Mouse (Mus musculus) MEL-GATA-1-ER (cell line): ENCODE data around the gene Gm5129.
"Not testable (repeated sequence)": the region's sequence is repeated elsewhere in the genome, so short reads cannot be mapped to it uniquely, and the experiment has no call there.

ENCODE experiments used
- DNase-seq: peaks from one replicate; pipeline ENCODE4 v3.0.0-alpha.2; 2012; ENCODE audit warnings: low read depth; ENCODE audit errors: extremely low read depth

Gm5129 gene

DNA sequence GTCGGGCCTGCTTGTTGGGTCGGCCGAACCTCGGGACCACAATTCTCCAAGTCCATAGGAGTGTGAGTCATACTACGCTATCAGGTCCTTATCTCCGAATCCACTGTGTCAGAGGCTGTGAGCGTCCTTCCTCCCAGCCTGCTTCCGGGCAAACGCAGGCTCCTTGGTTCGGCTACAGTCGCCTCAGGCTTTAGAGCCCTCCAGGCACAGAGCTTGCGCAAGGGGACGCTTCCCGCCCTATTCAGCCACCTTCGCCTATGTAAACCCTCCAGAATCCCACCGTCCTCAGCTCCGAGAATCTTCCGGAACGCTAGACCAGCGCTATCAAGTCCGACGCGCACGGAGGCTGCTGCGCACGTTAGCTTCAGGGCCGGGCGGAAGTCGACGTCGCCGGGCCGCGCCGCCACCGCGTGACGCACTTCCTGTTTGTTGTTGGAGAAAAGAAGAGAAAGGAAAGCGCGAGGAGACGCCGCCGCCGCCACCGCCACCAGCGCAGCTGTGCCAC is at the start of gene Gm5129, which contains the start of gene Dnajb6:
Gm5129 (minus strand) TSS at position 380 of the 505 bp plus-strand sequence.
Dnajb6 (plus strand) TSS at position 132 of the 505 bp plus-strand sequence.
- DNase-seq: peak; percentile 94

DNA sequence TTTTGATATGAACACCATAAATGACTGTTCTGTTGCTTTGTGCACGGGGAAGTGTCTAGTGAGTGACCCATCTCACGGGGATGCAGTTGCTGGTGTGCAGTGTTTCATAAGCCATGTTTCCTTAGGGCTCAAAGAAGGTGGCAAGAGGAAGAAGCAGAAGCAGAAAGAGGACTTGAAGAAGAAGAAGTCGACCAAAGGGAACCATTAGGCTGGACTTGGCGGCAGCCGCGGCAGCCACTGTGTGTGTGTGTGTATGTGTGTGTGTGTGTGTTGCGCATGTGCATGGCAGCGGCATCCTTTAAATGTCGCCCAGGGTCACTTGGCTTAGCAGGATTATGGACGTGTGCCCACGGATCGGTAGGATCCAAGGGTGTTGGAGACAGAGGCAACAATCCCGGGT is 49.2 kb upstream of the Gm5129 start:
- not testable (repeated sequence) for DNase-seq

DNA sequence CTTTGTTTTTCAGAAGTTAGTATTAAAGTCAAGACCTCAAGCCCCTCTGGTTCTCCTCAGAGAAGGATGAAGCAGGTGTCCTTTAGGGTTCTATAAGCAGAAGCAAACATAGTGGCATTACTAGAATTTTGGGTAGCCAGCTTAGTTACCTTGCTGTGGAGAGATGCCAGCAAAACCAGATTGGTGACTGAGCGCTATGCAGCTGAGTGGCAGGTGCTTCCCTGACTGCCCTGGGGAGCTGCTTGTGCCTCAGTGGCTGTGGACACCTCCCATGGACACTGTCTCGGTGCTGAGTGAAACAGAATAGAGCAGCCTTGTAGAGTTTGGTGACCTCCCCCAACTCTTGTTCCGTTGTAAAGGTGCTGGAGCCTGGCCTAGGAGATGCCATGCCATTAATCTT is 46.5 kb upstream of the Gm5129 start:
- no peak for DNase-seq

DNA sequence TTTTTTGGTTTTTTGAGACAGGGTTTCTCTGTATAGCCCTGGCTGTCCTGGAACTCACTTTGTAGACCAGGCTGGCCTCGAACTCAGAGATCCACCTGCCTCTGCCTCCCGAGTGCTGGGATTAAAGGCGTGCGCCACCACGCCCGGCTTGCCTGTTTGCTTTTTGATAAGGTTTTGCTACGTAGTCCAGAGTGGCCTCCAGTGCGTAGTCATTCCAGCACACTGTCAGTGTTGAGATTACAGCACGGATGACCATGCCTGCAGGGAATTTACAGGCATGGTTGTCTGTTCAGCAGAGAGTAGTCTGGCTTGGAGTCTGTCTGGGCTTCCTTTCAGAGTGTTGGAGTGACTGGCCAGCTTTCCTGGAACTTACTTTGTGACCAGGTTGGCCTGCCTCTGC is 44.0 kb upstream of the Gm5129 start:
- not testable (repeated sequence) for DNase-seq

DNA sequence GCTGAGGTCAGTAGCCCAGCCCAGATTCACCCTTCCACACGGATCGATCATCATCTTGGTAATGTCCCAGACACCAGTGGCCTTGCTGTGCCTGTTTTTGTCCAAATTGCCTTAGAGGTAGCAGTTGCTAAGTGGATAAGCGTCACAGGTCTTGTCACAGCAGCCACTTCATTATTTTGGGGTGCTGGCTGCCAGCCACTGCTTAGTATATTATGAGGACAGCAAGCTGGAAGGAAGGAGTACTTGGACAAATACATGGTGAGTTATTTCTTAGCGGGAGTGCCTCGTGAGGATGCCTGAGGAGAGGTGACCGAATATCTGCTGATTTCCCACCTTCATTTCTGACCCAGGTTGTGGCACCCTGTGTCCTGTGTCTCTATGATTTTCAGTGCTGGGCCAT is 42.3 kb upstream of the Gm5129 start:
- DNase-seq: no peak

DNA sequence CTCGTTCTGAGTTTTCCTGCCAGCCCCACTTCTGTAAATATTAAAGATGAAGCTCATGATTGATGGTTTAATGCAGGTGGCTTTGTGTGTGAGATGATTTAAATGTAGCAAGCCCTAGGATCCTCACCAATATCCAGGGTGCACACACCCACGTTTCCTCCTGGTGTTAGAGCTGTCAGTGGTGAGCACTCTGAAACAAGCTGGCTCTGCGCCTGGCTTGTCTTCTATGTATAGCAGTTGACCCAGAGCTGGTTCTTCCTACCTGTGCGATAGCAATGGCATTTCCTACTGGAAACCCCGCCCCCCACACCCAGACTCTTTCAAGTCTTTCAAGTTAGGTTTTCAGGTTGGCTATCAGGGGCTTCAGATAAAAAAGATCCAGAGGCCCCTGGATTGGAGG is 39.7 kb upstream of the Gm5129 start:
- DNase-seq: no peak

DNA sequence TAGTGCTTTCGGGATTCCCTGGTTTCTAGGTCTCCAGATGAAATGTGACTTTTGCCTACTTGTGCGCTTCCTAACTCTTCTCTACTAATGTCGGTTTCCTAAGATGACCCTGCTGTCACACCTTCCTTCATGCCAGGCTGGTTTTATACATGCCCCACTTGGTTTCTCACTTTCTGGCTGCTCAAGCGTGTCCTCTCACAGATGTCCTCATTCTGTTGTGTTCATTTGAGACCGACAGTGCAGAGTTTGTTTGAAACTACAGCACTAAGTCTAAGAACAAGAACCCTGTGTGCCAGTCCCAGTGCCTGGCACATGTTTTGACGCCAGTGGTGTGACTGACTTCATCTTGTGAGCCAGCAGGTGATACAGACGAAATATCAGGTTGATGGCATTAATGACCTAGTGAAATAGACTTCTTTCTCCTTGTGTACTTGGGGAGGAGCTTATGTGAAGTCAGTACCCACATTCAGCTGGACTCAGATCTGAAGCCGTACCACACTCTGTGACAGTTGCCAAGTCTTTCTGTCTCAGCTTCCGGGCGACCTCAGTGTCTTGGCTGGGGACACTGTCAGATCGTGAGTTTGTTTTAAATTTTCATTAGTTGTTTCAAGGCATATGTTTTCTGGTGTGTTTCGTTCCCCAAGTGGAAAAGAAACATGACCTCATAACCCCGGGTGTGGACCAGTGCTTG is 37.9 kb upstream of the Gm5129 start:
- DNase-seq: no peak

DNA sequence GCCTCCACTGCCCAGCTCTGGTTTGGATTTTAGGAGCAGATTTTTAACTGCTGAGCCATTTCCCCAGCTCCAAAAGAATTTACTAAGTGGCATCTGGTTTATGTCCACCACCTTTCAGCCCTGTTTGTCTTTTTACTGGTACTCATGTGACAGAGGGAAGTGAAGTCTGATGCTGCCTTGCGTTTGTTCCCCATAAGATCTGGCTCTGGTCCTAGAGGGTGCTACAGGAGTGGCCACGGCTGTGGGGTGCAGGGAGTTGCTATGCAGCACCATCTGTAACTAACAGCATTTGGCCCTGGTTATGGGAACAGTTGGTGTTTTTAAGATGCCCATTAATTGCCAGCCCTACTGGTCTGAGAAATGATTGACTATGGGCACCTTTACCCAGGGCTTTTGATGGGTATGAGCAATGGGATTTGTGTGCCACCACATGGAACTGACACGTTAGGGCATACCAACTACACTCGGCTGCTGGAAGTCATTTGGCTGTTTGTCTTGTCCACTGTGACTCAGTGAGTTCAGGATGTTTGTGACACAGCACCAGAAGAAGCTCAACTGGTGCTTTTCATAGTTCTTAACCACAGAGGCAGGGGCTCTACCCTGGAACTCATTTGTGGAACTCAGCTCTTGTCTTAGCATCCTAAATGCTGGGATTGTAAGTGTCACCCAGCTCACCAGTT is 37.1 kb upstream of the Gm5129 start:
- no peak for DNase-seq

DNA sequence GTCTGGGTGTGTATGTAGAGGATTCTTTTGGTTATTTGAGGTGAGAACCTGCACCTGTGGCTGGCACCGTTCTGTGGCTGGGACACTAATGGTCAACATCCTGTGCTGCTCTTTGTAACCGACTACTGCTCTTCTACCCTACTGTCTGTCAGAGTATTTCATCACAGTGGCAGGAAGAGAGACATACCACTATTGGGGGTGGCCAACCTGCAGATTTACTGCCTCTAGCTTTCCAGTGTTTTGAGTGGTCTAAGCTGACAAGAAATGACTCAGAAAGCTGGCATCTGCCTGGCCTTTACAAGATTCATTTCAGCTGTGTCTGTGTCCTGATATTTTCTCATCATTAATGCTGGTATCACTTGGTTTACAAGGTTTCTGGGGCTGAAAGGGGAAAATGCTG is 36.3 kb upstream of the Gm5129 start:
- DNase-seq: no peak

DNA sequence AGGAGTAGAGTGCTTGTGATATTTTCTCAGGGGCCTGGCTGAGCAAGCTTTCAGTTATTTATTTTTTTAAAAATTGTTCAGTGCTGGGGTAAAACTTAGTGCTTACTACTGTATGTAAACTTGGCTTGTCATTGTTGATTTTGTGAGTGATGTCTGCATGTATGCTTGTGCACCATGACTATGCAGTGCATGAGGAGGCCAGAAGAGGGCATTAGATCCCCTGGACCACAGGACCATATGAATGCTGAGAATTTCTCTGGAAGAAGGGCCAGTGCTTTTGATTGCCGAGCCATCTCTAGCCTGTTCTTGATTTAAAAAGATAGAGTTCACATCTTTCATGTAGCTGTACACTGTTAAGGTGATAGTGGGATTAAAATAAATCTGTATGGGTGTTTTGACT is 35.2 kb upstream of the Gm5129 start:
- peak; percentile 7 for DNase-seq

DNA sequence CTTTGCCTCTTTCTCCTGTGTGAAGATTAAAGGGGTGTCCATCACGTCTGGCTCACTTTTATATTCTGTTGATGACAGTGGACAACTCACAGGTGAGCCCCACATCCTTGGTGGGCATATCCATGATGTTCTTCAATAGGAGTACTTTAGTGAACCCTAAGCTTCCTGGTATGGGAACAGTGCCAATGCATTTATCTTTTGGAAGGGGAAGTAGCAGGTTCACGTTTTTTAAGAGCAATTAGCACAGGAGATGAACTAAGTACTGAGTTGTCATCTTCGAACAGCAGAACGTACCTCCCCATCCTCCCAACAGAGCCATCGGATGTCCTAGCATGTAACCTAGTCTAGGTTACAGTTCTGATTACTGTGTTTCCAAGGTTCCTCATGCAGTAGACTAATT is 23.6 kb upstream of the Gm5129 start:
- DNase-seq: peak; percentile 34

DNA sequence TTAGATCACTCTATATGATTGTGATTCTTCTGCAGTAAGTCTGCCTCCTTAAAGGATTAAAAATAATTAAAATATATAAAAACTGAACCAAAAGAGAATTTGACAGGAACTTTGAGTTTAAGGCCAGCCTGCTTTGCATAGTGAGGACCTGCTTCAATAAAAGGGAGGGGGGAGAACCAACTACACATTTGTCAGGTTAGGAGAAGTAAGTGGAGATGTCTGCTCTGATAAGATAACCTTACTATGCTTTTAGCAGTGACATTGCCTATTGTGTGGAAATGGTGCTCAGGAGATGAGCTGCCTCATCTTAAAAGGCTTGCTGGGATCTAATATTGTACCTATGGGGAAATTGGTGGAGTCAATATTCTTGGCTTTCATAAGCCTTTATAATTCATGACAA is 17.2 kb upstream of the Gm5129 start:
- DNase-seq: no peak

DNA sequence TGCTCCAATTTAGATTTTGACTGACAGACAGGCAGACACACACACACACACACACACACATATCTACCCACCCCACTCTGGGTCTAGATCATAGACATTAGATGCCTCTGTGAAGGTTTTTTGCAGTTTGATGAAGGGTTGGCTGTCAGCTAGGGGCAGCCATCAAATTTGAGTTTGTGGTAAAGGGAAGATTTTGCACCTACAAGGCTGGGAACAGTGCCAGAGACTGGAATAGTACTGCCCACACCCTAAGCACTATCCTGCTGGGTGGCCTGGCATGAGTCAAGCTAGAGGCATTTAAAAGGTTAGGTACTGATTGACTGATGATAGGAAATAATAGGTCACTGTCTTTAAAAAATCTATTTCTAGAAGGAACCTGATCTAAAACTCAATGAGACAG is 15.6 kb upstream of the Gm5129 start:
- no peak for DNase-seq

DNA sequence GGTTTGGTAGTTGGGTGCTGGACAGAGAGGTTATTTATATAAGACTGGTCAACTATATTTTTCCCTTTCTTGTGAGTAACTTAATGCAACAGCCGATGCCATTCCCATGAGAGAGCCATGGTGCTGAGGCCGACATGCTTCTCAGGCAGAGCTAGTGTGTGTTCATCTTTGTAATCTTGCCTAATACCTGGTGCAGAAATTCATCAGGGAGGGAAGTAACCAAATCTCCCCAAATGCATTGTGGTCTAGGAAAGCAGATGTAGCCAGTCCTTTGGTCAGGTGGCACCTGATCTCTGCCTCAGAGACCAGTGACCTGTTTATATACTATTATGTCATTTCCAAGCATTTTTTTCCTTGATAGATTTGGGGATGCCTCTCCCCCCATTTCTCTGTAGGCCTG is 11.9 kb upstream of the Gm5129 start:
- no peak for DNase-seq

DNA sequence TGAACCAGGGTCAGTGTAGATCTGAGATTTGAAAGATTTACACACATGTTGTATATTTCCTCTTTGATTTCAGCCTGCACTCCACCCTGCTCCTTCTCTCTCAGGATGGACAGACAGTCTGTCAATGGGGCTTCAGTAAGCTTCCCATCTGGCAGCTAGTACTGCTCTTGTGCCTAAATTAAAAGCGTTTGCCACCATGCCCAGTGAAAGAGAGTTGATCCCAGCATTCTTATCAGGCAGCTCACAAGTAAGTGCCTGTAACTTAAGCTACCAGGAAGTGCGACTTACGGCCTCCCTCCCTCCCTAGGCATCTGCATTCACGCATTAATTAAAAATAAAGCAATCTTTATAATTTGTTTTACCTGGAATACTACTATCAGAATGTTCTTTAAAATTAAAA is 5.4 kb upstream of the Gm5129 start:
- no peak for DNase-seq

DNA sequence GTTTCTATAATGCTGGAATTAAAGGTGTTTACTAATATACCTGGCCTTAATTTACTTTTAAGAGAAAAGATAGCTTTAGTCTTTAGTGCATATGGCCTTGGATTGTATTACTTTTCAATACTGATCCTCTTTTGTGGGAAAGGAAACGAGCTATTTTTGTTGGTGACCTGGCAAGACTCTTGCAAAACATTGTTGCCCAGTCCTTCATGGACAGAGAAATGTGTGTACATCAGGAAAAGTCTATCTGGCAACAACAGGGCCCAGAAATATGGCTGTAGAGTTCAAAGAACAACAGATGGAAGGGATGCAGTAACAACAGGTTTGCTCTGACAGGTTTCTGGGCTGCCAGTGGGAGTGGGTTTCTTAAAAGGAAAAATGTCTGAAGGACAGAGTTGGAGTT is 4.9 kb upstream of the Gm5129 start:
- no peak for DNase-seq

DNA sequence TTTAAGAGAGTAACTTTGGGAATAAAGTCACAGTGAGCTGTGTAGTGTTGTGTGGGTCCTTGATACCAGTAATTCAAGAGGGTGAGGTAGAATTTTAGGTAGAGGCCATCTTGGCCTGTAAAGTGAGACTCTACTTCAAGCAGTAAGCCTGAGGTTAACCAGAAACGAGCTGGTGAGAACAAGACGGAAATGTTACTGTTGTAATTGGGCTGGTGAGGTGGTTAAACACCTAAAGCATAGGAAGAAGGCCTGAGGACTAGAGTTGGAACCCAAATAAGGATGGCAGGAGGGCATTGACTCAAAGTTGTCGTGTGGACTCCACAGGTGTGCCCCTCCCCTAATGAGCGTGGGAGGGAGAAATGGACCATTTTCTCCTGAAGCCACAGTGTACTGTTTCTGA is 2.3 kb upstream of the Gm5129 start:
- no peak for DNase-seq

DNA sequence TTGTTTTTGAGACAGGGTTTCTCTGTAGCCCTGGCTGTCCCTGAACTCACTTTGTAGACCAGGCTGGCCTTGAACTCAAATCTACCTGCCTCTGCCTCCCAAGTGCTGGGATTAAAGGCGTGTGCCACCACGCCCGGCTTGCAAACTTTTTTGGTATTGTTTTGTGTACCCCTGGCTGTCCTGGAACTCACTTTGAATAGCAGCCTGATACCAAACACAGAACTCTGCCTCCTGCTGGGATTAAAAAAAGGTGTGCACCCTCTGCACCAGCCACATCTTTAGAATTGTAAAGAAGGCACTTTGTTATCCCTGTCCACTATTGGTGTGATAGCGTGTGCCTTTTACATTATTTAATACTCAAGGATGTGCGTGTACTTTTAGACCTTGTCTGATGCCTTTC is 1.7 kb upstream of the Gm5129 start:
- no peak for DNase-seq

DNA sequence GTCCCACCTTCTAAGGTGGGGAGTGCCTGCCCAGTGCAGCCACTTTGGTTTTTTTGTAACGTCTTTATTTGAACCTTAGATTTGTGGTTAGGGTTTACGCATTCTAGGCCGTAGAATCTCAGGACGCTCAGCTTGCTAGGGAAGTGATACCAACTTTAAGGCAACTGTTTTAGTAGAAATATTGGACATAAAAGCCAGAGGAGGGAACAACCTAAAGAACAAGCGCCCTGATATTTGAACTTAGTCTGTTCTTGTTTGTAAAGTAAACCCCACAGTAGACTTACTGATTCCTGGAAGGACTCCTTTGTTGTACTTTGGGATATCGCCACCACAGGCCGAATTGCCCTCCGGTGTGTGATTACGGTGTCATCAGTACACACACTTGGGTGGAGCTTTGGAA is 1.2 kb upstream of the Gm5129 start:
- DNase-seq: peak; percentile 16

DNA sequence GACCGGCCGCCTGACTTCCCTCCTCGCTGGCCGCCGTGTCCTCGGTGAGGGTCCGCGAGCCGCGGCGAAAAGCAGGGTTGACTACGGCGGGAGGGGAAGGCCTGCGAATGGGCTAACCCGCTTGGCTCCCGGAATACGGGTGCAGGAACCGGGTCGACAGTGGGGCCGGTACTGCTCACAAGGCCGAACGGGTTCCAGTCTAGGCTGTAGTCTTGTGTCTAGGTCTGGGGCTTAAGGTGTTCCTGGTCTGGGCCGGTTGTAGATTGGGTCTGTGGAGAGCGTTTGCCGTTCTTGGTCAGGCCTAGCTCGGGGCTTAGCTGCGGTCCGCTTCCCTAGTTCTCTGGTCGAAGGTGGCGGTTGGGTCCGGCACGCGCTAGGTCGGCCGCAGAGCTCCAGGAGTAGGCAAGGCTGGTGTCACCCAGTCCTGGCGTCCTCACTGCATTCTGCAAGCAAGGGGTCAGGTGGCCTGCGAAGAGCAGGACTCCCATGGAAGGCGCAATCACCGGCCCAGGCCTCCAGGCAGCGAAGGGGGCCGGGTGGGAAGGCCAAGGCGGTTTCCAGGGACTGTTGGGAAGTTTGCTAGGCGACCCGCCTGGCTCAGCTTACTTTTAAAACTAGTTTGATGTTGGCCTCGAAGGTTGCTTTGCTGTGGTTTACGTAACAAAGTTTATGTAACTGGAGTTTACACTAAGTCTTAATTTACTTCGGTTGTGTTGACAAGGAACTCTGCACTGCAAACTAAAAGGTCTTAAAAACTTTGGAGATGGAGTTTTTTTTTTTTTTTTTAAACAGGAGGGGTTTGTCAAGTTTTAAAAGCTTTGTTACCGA is 551 bp upstream of the Gm5129 start:
- peak; percentile 19 for DNase-seq

DNA sequence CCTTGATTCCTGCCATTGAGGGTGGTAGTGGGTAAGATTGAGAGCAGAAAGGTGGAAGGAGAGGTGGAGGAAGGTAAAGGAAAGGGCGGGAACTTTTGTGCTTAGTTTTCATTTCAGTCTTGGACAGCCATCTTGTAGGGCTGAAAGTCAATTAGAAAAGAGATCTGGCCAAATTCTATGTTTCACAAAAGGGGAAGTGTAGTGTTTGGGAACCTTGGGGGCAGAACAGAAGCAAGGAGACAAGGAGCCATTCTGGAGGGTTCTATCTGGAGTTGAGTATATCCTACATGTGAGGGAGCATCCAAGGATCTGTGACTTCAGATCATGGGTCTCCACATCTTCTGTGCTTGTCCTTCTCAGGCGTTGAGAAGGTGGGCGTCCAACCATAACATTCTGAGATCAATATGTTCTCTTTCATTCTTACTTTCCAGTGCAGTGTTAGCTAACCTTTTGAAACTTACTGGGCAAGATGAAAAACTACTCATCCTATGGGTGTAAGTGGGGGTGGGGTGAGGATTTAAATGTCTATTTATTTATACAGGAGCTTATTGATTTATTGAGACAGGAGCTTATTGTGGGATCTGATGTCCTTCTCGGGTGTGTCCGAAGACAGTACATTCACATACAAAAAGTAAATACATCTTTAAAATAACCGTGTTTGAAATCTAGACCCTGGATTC is 765 bp downstream of the Gm5129 start:
- peak; percentile 74 for DNase-seq
